Mouse (Mus musculus): ENCODE data around the gene Doc2a.
"Not testable (repeated sequence)": the region's sequence is repeated elsewhere in the genome, so short reads cannot be mapped to it uniquely, and the experiment has no call there.

Doc2a gene

GRCm38 (mm10) chr7:126868003-126868402 is 20.8 kb downstream of the Doc2a start:
- DNase-seq (ENCODE audit: low read depth, low spot score): no peak

- DNase-seq (ENCODE audit: low read depth, low spot score): no peak
Measured at GRCm38 (mm10) chr7:126869780-126870519, 22.7 kb downstream of the Doc2a start.

GRCm38 (mm10) chr7:126870520-126870891 is 23.3 kb downstream of the Doc2a start:
- DNase-seq (ENCODE audit: low read depth, low spot score): no peak

GRCm38 (mm10) chr7:126877239-126877638 is 30.0 kb downstream of the Doc2a start:
- no peak for DNase-seq (ENCODE audit: low read depth, low spot score)

GRCm38 (mm10) chr7:126881040-126881439 is 33.8 kb downstream of the Doc2a start:
- DNase-seq (ENCODE audit: low read depth, low spot score): no peak

GRCm38 (mm10) chr7:126883731-126884181 is 36.5 kb downstream of the Doc2a start:
- no peak for DNase-seq (ENCODE audit: low read depth, low spot score)

GRCm38 (mm10) chr7:126884286-126885164 is 37.3 kb downstream of the Doc2a start, which contains the start of gene Taok2:
Gene Taok2, minus strand, starts transcription at chr7:126884703.
- peak; percentile 100 for DNase-seq (ENCODE audit: low read depth, low spot score)

GRCm38 (mm10) chr7:126887281-126887680 is 40.1 kb downstream of the Doc2a start:
- DNase-seq (ENCODE audit: low read depth, low spot score): no peak

- peak; percentile 63 for DNase-seq (ENCODE audit: low read depth, low spot score)
Measured at GRCm38 (mm10) chr7:126888852-126889251, 41.6 kb downstream of the Doc2a start.

- DNase-seq (ENCODE audit: low read depth, low spot score): no peak
Measured at GRCm38 (mm10) chr7:126896912-126897311, 49.7 kb downstream of the Doc2a start.

GRCm38 (mm10) chr7:126897390-126898101 is 50.3 kb downstream of the Doc2a start:
- DNase-seq (ENCODE audit: low read depth, low spot score): no peak

GRCm38 (mm10) chr7:126898102-126898990 is 51.1 kb downstream of the Doc2a start:
- DNase-seq (ENCODE audit: low read depth, low spot score): peak; percentile 95

- not testable (repeated sequence) for DNase-seq (ENCODE audit: low read depth, low spot score)
Measured at GRCm38 (mm10) chr7:126899781-126900180, 52.6 kb downstream of the Doc2a start.

All from ZHBTc4 (cell line).